Mouse (Mus musculus) frontal cortex, postnatal 25 days (tissue): ENCODE results near the gene Cramp1l.
A peak's percentile ranks its signal among the peaks of the same experiment; 100 is the strongest.
"Not testable (repeated sequence)": the region's sequence is repeated elsewhere in the genome, so short reads cannot be mapped to it uniquely, and the experiment has no call there.

Experiments used
- DNase-seq, 2 experiments: peaks; one replicate each; pipeline ENCODE4 v3.0.0; 2022; ENCODE audit warnings: low spot score in 2 of 2

Gene Cramp1l

DNA sequence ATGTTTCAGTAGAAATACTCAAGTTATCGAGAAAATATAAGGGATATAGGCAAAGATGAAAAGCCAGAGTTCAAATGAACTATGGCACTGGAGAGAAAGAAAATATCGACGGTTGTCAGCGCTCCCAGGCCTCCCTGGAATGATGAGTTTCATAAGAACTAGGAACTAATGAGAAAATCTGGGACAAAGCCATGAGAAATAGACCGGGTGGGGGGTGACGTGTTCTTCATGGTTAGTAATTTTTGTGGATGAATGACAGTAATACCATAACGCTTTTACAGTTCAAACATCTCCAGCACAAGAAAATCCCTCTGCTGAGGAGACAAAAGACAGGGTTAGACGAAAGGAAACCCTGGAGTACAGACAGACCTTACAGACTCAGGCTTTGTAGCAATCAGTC is 56.2 kb downstream of the Cramp1l start:
- DNase-seq: no peak

DNA sequence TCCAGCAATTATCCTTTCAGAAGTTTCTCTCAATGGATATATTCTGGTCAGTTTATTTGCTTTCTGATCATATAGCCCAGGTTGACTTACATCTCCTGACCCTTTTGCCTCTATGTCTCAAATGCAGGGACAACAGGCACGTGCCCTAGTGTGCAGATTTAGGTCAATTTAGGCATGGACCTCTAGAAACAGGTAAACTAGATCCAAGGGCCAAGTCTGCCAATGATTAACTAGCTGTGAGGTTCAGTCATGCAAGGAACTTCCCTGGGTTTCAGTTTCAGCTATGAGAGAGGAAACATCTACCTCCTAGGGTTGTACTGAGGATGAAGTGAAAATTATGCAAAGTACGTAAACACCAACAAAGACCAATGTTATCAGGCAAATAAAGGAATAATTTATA is 62.3 kb downstream of the Cramp1l start:
- no peak for DNase-seq

DNA sequence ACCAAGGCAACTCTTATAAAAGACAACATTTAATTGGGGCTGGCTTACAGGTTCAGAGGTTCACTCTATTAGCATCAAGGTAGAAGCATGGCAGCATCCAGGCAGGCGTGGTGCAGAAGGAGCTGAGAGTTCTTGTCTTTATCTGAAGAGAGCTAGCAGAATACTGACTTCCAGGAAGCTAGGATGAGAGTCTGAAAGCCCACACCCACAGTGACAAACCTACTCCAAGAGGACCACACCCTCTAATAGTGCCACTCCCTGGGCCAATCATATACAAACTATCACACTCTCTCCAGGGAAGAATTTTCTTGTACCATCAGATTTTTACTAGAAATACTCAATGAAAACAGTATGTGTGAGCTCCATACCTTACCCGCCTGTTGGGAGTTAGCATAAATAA is 64.9 kb downstream of the Cramp1l start:
- no peak for DNase-seq

DNA sequence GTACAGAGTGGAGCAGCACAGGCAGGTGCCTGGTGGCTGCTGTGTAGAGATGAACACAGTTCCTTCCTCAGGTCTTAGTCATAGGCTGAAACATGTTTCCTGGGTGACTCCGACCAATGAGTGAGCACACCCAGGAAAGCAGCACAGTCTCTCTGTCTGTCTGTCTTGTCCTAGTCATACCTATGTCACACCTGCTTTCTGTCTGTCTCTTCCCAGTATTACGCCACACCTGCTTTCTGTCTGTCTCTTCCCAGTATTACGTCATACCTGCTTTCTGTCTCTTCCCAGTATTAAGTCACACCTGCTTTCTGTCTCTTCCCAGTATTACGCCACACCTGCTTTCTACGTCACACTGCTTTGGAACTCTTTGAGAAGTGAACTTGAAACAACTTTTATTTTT is 67.4 kb downstream of the Cramp1l start:
- no peak for DNase-seq

DNA sequence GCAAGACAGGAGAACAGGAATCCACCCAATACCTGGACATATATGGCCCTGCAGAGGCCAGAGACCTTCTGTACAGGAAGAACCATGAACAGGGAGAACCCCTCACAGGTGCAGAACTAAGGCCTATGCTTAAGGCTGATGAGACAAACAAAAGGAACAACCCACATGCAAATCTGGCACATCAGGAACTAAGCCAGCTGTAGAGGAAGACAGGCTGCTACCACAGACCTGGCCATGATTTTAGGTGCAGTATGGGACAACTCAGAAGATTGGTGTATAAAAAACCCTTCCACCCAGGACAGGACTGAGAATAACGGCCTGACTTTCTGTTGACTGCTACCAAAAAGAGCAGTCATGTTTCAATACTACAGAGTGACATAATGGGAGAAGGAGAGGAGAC is 72.0 kb downstream of the Cramp1l start:
- not testable (repeated sequence) for DNase-seq

DNA sequence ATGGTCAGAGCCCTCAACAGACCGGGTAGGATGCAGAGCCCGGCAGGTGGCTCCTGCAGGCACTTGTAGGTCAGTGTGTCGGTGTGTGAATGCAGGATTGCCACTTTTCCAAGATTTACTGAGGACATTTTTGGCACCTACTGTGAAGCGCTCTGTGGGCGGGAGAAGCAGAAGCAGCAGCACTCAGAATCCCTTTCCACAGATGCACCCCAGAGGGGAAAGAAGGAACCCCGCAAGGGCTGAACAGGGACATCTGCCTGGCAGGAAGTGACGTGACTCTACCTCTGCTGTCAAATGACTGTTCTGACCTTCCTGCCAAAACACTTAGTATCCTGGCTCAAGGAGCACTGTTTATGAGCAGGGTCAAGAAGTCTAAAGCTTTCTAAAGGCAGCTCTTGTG is 72.6 kb downstream of the Cramp1l start:
- DNase-seq: peak; percentile 27 to 41

DNA sequence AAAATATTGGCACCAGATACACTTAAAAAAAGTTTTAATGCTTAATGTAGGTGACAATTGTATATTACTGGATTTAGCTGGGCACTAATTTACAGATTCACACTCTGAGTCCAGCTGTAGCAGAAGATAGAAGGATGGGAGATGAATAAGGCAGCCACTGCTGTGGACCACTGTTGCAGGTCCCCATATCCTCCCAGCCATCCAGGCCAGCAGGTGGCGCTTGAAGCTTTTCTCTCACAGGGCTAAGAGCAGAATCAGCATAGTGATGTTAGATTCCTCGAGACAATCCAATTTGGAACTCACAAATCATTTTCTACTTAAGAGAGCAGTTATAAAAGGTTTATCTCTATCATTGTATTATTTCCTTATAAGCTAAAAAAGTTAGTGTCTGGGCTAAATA is 73.1 kb downstream of the Cramp1l start:
- DNase-seq: peak in 1 of 2 experiments; percentile 17

DNA sequence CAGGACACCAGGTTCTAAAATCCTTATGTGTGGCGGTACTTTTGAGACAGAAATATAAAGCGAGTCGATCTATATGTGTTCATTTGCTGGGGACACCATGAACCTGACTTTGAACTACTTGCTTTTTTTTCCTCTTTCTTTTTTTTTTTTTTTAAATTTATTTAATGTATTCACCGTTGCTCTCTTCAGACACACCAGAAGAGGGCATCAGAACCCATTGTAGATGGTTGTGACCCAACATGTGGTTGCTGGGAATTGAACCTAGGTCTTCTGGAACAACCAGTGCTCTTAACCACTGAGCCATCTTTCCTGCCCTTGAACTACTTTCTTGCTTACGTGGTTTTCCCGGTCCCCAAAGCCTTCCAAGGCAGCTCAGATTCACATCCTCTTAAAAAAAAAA is 78.3 kb downstream of the Cramp1l start:
- DNase-seq: no peak

DNA sequence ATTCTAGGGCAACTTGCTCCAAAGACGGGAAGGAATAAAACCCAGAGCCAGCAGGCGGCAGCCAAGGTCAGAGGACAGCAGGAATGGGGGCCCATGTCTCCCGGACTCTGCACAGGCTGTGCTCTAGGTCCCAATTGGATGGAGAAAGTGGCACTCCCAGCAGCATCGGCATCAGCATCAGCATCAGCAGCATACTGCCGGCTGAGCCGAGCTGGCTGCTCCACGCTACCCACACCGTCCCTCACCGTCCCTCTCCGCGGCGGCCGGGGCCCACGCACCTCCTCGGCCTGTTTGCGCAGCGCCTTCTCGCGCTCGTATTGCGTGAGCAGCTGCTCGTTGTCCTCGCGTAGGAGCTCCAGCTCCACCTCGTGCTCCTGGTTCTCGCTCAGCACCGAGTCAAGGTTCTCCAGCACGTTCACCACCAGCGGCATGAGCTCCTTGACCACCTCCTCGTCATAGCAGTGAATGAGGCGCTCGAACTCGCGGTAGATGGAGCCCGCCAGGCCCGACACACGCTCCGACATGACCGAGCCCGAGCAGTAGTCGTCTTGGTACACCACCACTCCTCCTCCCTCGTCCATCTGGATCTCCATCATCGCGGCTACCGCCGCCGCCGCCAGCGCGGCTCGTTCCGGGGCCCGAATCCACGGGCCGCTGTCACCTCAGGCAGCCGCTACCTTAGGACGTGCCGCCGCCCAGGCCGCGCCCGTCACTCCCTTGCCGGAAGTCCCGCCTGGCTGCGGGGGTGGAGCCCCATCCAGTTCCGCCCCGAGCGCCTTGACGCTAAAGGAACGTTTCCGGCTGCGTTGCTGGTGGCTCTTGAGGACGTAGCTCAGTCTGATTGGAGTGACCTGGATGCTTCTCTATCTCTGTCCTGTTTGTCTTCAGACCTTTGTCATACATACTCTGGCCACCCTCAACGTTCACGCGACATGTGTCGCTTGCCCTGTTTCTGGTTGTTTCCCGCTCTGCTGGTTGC is 79.0 kb downstream of the Cramp1l start, which contains the start of gene Mapk8ip3:
Gene Mapk8ip3 (minus strand): TSS at position 719 of the 979 bp plus-strand sequence.
- peak; percentile 84 to 91 for DNase-seq

DNA sequence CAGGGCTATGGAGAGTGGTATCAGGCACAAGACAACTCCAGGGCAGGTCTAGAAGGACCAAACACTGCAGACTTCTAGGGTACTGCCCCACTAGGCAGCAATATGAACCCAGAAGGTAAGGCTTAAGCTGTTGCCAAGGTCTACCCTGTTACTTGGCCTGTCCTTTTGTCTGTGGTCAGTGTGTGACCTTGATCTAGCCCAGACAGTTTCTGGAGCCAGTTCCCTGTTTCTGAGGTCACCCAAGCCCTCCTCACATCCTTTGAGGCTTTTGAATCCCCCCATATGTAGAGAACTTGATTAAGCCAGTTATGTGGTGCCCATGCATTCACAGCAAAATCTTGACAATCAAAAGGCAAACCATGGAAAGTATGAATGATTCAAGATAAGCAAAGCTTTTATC is 79.9 kb downstream of the Cramp1l start:
- DNase-seq: no peak

DNA sequence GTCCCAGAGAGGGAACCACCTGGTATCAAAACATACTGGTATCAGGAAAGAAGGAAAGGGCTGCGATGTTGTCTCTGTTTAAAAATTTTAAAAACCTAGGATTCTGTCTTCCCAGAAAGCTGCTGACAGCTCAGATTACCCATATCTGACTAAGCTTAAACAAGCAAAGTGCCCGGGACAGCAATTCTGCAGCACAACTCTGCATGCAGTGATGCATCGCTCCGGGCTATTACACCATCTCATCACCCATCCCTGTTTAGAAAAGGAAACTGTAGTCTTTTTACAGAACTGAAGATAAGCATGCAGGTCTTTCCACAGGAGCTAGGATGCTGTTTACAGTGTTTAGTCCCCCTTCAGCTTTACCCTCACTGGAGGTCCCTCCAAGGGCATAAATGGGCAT is 80.7 kb downstream of the Cramp1l start:
- no peak for DNase-seq

DNA sequence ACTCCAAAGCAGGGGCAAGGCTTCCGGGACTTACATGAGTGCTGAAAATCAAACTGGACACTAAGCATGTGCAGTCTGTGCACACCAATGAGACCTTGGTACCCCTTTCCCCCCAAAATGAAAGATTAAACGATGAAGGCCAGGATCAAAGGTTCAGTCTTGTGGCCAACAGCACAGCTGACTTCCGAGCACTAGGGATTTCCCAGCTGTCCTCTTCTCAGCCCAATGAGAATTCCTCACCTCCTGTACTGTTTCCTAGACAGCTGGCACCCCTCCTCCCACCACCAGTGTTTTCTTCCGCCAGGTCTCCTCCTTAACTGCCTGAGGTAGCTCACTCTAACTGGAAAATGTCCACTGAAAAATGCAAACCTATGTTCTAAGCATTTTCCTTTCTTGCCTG is 82.4 kb downstream of the Cramp1l start:
- no peak for DNase-seq

DNA sequence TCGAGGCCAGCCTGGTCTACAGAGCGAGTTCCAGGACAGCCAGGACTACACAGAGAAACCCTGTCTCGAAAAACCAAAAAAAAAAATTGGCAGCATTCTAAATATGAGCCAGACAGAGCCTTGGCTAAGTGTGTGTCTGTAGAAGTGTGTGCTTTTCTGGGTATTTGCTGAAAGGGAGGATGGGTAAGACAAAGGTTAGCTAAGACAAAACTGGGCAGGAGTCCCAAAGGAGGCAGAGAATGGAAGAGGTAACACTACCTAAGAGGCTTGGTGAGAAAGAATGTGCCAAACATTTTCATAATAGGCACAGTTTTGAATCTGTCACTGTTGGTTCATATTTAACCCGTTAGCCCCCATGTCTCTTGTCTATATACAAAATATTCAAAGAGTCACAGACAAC is 83.2 kb downstream of the Cramp1l start:
- DNase-seq: no peak

DNA sequence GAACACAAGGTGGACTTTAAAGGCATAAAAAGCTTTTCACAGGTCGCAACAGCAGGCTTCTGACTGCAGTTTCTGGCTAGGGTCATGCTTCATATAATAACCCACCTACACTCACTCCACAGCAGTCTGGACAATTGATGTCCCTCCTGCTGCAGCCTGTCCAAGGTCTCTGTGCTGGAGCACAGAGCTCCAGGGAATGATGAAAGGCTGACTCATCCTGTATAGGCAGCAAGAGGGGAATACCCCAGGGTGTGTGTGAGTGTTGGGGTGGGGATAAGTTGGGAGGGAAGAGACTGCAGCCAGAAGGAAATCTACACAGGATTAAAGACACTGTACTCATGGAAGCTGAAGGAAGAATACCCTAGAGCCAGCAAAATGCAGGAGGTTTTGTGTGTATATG is 86.1 kb downstream of the Cramp1l start:
- no peak for DNase-seq

DNA sequence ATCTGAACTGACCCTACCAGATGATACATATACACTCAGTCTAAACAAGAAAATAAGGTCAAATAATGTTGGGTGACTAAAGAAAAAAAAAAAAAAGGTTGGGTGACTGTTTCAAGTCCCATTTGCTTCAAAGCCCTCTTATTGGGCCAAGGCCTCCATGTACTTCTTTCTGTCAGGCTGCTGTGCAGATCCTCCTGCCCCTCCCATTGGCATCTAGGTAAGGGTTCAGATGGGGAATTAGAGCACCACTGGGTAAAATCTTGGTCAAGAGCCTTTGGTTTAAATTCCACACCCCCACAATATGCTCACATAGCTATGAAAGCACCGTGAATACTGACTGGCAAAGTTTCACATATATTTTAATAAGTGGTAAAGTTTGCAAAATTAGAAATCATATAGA is 92.3 kb downstream of the Cramp1l start:
- no peak for DNase-seq

DNA sequence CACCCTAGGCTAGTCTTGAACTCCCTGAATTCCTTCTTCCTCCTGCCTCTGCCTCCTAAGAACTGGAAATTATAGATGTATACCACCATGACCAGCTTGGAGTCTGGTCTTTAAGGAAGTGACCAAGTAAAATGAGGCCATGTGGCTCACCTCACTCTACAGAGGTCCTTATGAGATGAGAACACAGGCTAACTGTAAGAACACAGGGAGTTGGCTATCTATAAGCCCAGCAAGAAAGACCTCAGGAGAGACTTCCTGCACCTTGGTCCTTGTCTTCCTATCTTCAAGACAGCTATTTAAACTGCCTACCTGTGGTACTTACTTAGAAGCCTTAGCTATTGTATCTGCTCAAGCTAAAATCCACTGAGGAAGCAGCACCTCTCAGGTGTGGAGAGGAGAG is 101.6 kb downstream of the Cramp1l start:
- DNase-seq: no peak
